Mouse (Mus musculus) urinary bladder, postnatal 10 days (tissue): ENCODE results near the gene Gm5460.
A peak's percentile ranks its signal among the peaks of the same experiment; 100 is the strongest.

Experiments
- DNase-seq: peaks from one replicate; pipeline ENCODE4 v3.0.0; 2022; ENCODE audit warnings: low spot score

The Gm5460 gene

GRCm38 (mm10) chr14:34075346-34075745 lies 58.8 kb downstream of the Gm5460 start:
- no peak for DNase-seq

GRCm38 (mm10) chr14:34077222-34077621 lies 60.7 kb downstream of the Gm5460 start:
- DNase-seq, result no peak

- no peak for DNase-seq
Measured at GRCm38 (mm10) chr14:34078293-34078692, 61.7 kb downstream of the Gm5460 start.

- DNase-seq, result peak; percentile 24
Measured at GRCm38 (mm10) chr14:34080321-34080997, 63.9 kb downstream of the Gm5460 start.

- no peak for DNase-seq
Measured at GRCm38 (mm10) chr14:34085731-34086130, 69.2 kb downstream of the Gm5460 start, which contains the start of gene Anxa8. Gene Anxa8, plus strand, starts transcription at chr14:34085981.

- no peak for DNase-seq
Measured at GRCm38 (mm10) chr14:34086806-34087205, 70.2 kb downstream of the Gm5460 start.

- DNase-seq, result no peak
Measured at GRCm38 (mm10) chr14:34087856-34088398, 71.4 kb downstream of the Gm5460 start.

GRCm38 (mm10) chr14:34089796-34090195 lies 73.2 kb downstream of the Gm5460 start:
- no peak for DNase-seq

GRCm38 (mm10) chr14:34091475-34091874 lies 74.9 kb downstream of the Gm5460 start:
- no peak for DNase-seq

- DNase-seq, result peak; percentile 3
Measured at GRCm38 (mm10) chr14:34092856-34093255, 76.3 kb downstream of the Gm5460 start.

GRCm38 (mm10) chr14:34096161-34096560 lies 79.6 kb downstream of the Gm5460 start:
- no peak for DNase-seq
